Mouse (Mus musculus): ENCODE results near the gene Zfp526.

- no peak for TF ChIP-seq POLR2A (IDR thresholded peaks at IDR 0.05; ENCODE audit: borderline replicate concordance, extremely low read depth, low read depth, low read length)
- TF ChIP-seq CTCF (IDR thresholded peaks at IDR 0.05; ENCODE audit: insufficient read depth, low read length), result peak; percentile 95
These were observed 33.3 kb upstream of the Zfp526 start for GRCm38 (mm10) chr7:25187662-25188650.
